32 mouse cellular contexts compared by ENCODE assay signal in genomic region chr5:103463661-103464219, GRCm38 (mm10). TPM values are rescaled to one million over a fixed set of nuclear protein-coding genes. Genes with fewer than 3 reads are reported as not detected.
DNase-seq lines count a peak whose midpoint lies in the region; ATAC-seq lines count a peak whose summit lies in the region.
"Had no signal": no experiment of that assay in that cellular context is flagged by ENCODE, and none has a peak within 500 bp of the region (broad histone marks: within the 10 kb centered on the region; RNA-seq: fewer than 3 reads in every experiment).

No protein-coding gene starts in this region.

- no peak overlapping the region for H3K4me3 ChIP-seq in forebrain, embryonic 13.5 days
- H3K4me3 ChIP-seq in forebrain, embryonic 11.5 days (ENCODE audit: low read depth, low read length): no peak overlapping the region
- H3K4me3 ChIP-seq: embryonic facial prominence, embryonic 13.5 days; erythroblast, embryonic 14.5 days; gastrocnemius, adult 2 months; heart, embryonic 10.5 days; heart, embryonic 15.5 days; limb, embryonic 13.5 days; lung, embryonic 15.5 days; midbrain, embryonic 15.5 days; neural tube, embryonic 15.5 days had no signal

- no peak overlapping the region for H3K9ac ChIP-seq in forebrain, embryonic 13.5 days
- H3K9ac ChIP-seq in forebrain, embryonic 11.5 days (ENCODE audit: low read length): no peak overlapping the region
- H3K9ac ChIP-seq: embryonic facial prominence, embryonic 13.5 days; heart, embryonic 15.5 days; hindbrain, embryonic 14.5 days; limb, embryonic 13.5 days; lung, embryonic 15.5 days; midbrain, embryonic 15.5 days; neural tube, embryonic 15.5 days had no signal

- 64% methylated on average over 10 of the region's 10 CpGs for WGBS in forebrain, embryonic 13.5 days
- 80% methylated on average over 10 of the region's 10 CpGs for WGBS in forebrain, embryonic 11.5 days

- no peaks in the 10 kb centered on the region for H3K27me3 ChIP-seq in forebrain, embryonic 13.5 days
- H3K27me3 ChIP-seq in forebrain, embryonic 11.5 days (ENCODE audit: control insufficient read depth, insufficient read depth, low read length): no peaks in the 10 kb centered on the region
- H3K27me3 ChIP-seq: heart, embryonic 15.5 days; limb, embryonic 13.5 days; lung, embryonic 15.5 days; midbrain, embryonic 15.5 days; neural tube, embryonic 15.5 days had no signal

- DNase-seq in forebrain, embryonic 11.5 days (ENCODE audit: low spot score): no peak
- peak; percentile 89 for DNase-seq in heart, adult 11 months
- no peak for DNase-seq in heart, adult 8-10 months (ENCODE audit: low spot score)
- DNase-seq in lung, postnatal 36 days: peak; percentile 25
- no peak for DNase-seq in lung, postnatal 25 days (ENCODE audit: low spot score)
- DNase-seq in fat pad, adult 2 months (ENCODE audit: extremely low read depth, low read depth, low spot score): peak; percentile 82
- no peak for DNase-seq in heart, postnatal 10 days
- DNase-seq: adrenal gland, adult 8-10 months; cerebellum, adult 11-12 months; cerebellum, adult 9-11 months; embryo, embryonic 11 days; gastrocnemius, adult 2 months; gastrocnemius, postnatal 36 days; heart, postnatal 36 days; kidney, postnatal 4 days; right cerebral cortex, adult 18-20 months; right cerebral cortex, postnatal 4 days; thymus, adult 2 months; thymus, postnatal 4 days had no signal

- no peak overlapping the region for H3K27ac ChIP-seq in forebrain, embryonic 13.5 days
- H3K27ac ChIP-seq in forebrain, embryonic 11.5 days (ENCODE audit: low read depth, low read length): no peak overlapping the region
- H3K27ac ChIP-seq: embryonic facial prominence, embryonic 13.5 days; gastrocnemius, adult 2 months; heart, embryonic 10.5 days; heart, embryonic 15.5 days; hindbrain, embryonic 14.5 days; limb, embryonic 13.5 days; lung, embryonic 15.5 days; midbrain, embryonic 15.5 days; neural tube, embryonic 15.5 days had no signal

- H3K9me3 ChIP-seq in forebrain, embryonic 13.5 days (replicated peaks): no peaks in the 10 kb centered on the region
- no peaks in the 10 kb centered on the region for H3K9me3 ChIP-seq in forebrain, embryonic 11.5 days (ENCODE audit: control insufficient read depth, low read length)
- H3K9me3 ChIP-seq: embryonic facial prominence, embryonic 13.5 days; heart, embryonic 10.5 days; heart, embryonic 15.5 days; limb, embryonic 13.5 days; lung, embryonic 15.5 days; midbrain, embryonic 15.5 days; neural tube, embryonic 15.5 days had no signal

- no peak overlapping the region for H3K4me2 ChIP-seq in forebrain, embryonic 13.5 days
- H3K4me2 ChIP-seq in forebrain, embryonic 11.5 days (ENCODE audit: low read depth, low read length, severe bottlenecking): no peak overlapping the region
- H3K4me2 ChIP-seq: embryonic facial prominence, embryonic 13.5 days; heart, embryonic 15.5 days; hindbrain, embryonic 14.5 days; limb, embryonic 13.5 days; liver, embryonic 11.5 days; lung, embryonic 15.5 days; midbrain, embryonic 15.5 days; neural tube, embryonic 15.5 days had no signal

- H3K36me3 ChIP-seq in forebrain, embryonic 13.5 days (ENCODE audit: poor library complexity, severe bottlenecking): no peaks in the 10 kb centered on the region
- no peaks in the 10 kb centered on the region for H3K36me3 ChIP-seq in forebrain, embryonic 11.5 days (ENCODE audit: control insufficient read depth, insufficient read depth, low read length)
- H3K36me3 ChIP-seq: embryonic facial prominence, embryonic 13.5 days; heart, embryonic 15.5 days; limb, embryonic 13.5 days; lung, embryonic 15.5 days; midbrain, embryonic 15.5 days; neural tube, embryonic 15.5 days had no signal

- intact Hi-C loops in heart, postnatal 10 days (cut with DNase I): no loop called here

- peaks cover 12% of the 10 kb centered on the region for H3K4me1 ChIP-seq in forebrain, embryonic 13.5 days
- no peaks in the 10 kb centered on the region; the same call in 1 of the 2 replicates for H3K4me1 ChIP-seq in forebrain, embryonic 11.5 days (replicated peaks; ENCODE audit: control insufficient read depth, insufficient read depth, low read length)
- H3K4me1 ChIP-seq: midbrain, embryonic 15.5 days had no signal

- ATAC-seq in forebrain, embryonic 13.5 days: 0 out of 2 replicates have a peak, but pooled peaks have one; percentile 36
- ATAC-seq in forebrain, embryonic 11.5 days (replicated peaks; ENCODE audit: low FRiP score): no peak
- ATAC-seq: CD4-positive, CD25-positive, alpha-beta regulatory T cell, adult 4 months; intestine, postnatal 0 days; midbrain, embryonic 15.5 days had no signal

RNA-seq across cellular contexts. Expression of gene Ptpn13, which starts 38.7 kb away (rescaled TPM):
- polyA plus RNA-seq in forebrain, embryonic 13.5 days (2015; fragmentation: Nextera tagmentation; extraction: Ambion mirVana): 4.9 and 5.2 TPM in 2 replicates
- 17.4 and 20.3 TPM in 2 replicates for polyA plus RNA-seq in forebrain, embryonic 11.5 days (2014; fragmentation: Nextera tagmentation; extraction: Ambion mirVana)
- 1 to 10 TPM; 4.8 to 6.8 (median 5.6) TPM for total RNA-seq in heart, adult 8-10 months (2022)
- 1 to 10 TPM; 9.8 TPM for total RNA-seq in heart, postnatal 10 days (2021)

Comparison
In these comparisons a context has a peak if more than half of its experiments do, and no peak if none do; other contexts are left out.
1. DNase-seq: peak in heart, adult 11 months (single experiment), lung, postnatal 36 days (single experiment) and fat pad, adult 2 months (single experiment); none in forebrain, embryonic 11.5 days (single experiment), heart, adult 8-10 months (single experiment), lung, postnatal 25 days (single experiment) and heart, postnatal 10 days (0 of 2).